Mouse (Mus musculus): ENCODE measurements around the gene Gbp5. TPM values are rescaled to one million over a fixed set of nuclear protein-coding genes. Genes with fewer than 3 reads are reported as not detected.
"Not testable (repeated sequence)": the region's sequence is repeated elsewhere in the genome, so short reads cannot be mapped to it uniquely, and the experiment has no call there.

Gbp5 gene
- polyA plus RNA-seq, 1 experiment from 2014 or later: 0.13 TPM

DNA sequence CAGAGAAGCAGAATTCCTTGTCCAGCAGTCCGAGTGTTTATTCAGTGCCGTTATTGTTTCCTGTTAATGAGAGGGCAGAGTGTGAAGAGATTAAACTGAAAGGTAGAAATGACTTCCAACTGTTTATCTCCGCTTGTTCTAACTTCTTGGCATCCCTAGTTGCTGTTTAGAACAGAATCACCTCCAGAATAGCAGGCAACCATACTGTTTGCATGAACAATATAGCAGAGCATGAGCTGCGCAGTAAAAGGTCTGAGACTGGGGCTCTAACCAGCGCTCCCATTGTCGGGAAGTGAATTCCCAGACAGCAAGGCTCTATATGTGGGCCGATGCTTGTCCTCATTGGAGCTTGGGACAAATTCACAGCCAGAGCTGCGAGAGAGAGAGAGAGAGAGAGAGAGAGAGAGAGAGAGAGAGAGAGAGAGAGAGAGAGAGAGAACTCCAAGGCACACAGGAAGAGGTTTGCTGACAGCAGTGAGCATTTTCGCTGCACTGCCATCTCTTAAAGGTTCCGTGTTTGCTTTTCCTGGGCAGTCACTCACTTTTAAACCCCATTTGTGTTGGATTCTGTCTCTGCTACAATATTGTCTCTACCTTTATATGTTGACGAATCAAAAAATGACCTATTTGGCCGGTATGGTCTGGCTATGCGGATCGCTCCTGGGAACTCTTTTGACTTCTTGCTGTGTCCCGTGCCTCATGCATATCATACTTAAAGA lies 3.5 kb downstream of the Gbp5 start:
- Histone ChIP-seq H3K4me2 (peak overlapping the region; percentile 42), H3K4me1 (0 out of 2 replicates have a peak, but pooled peaks cover 4% of the 10 kb centered on the region), H3K4me3 (replicated peaks) (peak overlapping the region; percentile 14; the same call in 1 of the 2 replicates), H3K36me3 (no peaks in the 10 kb centered on the region), H3K27ac (no peak overlapping the region), H3K27me3 (replicated peaks) (no peaks in the 10 kb centered on the region), H3K9ac (no peak overlapping the region), H3K9me3 (no peaks in the 10 kb centered on the region)
- 52% methylated on average over 15 of the region's 15 CpGs for WGBS
- ATAC-seq (ENCODE audit: insufficient read depth, low FRiP score, low read depth): no peak

- no peak overlapping the region for H3K9ac ChIP-seq
- H3K9me3 ChIP-seq: no peaks in the 10 kb centered on the region
- no peak overlapping the region for H3K4me2 ChIP-seq
- H3K27me3 ChIP-seq (replicated peaks): no peaks in the 10 kb centered on the region
- H3K4me3 ChIP-seq (replicated peaks): no peak overlapping the region
- H3K4me1 ChIP-seq: 0 out of 2 replicates have a peak, but pooled peaks cover 4% of the 10 kb centered on the region
- H3K36me3 ChIP-seq: no peaks in the 10 kb centered on the region
- ATAC-seq (ENCODE audit: insufficient read depth, low FRiP score, low read depth): no peak
- no peak overlapping the region for H3K27ac ChIP-seq
- WGBS: 77% methylated on average over 5 of the region's 5 CpGs
These were observed 5.2 kb downstream of the Gbp5 start for GRCm38 (mm10) chr3:142498941-142499340.

GRCm38 (mm10) chr3:142528116-142528515 lies 34.3 kb downstream of the Gbp5 start:
- no peaks in the 10 kb centered on the region for H3K27me3 ChIP-seq (replicated peaks)
- H3K36me3 ChIP-seq: no peaks in the 10 kb centered on the region
- H3K9ac ChIP-seq: no peak overlapping the region
- H3K27ac ChIP-seq: no peak overlapping the region
- no peaks in the 10 kb centered on the region for H3K4me1 ChIP-seq
- 88% methylated on average over 3 of the region's 3 CpGs for WGBS
- no peaks in the 10 kb centered on the region for H3K9me3 ChIP-seq
- H3K4me3 ChIP-seq (replicated peaks): no peak overlapping the region
- no peak for ATAC-seq (ENCODE audit: insufficient read depth, low FRiP score, low read depth)
- H3K4me2 ChIP-seq: no peak overlapping the region

GRCm38 (mm10) chr3:142529597-142529996 lies 35.8 kb downstream of the Gbp5 start:
- 34% methylated on average over 2 of the region's 2 CpGs for WGBS
- no peaks in the 10 kb centered on the region for H3K9me3 ChIP-seq
- no peaks in the 10 kb centered on the region for H3K4me1 ChIP-seq
- no peak overlapping the region for H3K9ac ChIP-seq
- peak overlapping the region; percentile 96 for H3K4me2 ChIP-seq
- ATAC-seq (ENCODE audit: insufficient read depth, low FRiP score, low read depth): no peak
- H3K36me3 ChIP-seq: no peaks in the 10 kb centered on the region
- peak overlapping the region; percentile 61 for H3K4me3 ChIP-seq (replicated peaks)
- H3K27ac ChIP-seq: peak overlapping the region; percentile 53; the same call in 1 of the 2 replicates
- H3K27me3 ChIP-seq (replicated peaks): no peaks in the 10 kb centered on the region

- Histone ChIP-seq H3K36me3 (no peaks in the 10 kb centered on the region), H3K27ac (peak within 1 kb of the TSS; percentile 53), H3K4me1 (no peaks in the 10 kb centered on the region), H3K9me3 (no peaks in the 10 kb centered on the region), H3K4me2 (peak within 1 kb of the TSS; percentile 96), H3K27me3 (replicated peaks) (no peaks in the 10 kb centered on the region), H3K4me3 (replicated peaks) (peak within 1 kb of the TSS; percentile 61), H3K9ac (peak within 1 kb of the TSS; percentile 20; the same call in 1 of the 2 replicates)
- 1% methylated on average over 30 of the region's 30 CpGs for WGBS
- ATAC-seq (ENCODE audit: insufficient read depth, low FRiP score, low read depth): peak; percentile 81; the same call in 1 of the 2 replicates
These were observed 36.5 kb downstream of the Gbp5 start, which contains the start of gene Gbp7 for GRCm38 (mm10) chr3:142530087-142530953. Gene Gbp7 (plus strand): TSS chr3:142530342.

DNA sequence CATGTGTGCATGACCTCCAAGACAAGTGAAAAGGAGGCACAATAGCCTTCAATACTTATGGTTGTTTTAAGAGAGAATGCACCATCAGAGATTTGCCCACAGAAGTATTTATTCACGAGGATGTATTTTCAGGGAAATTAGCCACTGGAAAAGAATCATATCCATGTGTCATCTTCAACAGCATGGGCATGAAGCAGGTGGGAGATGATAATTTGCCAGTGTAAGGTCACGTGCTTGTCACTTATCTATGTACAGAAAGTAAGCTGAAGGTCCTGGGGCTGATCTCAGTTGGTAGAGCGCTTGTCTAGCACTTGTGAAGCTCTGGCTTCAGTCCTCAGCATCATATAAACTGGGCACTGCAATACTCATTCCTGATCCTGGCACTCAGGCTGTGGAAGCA lies 37.8 kb downstream of the Gbp5 start:
- no peaks in the 10 kb centered on the region for H3K27me3 ChIP-seq (replicated peaks)
- H3K9ac ChIP-seq: no peak overlapping the region
- H3K4me1 ChIP-seq: no peaks in the 10 kb centered on the region
- H3K4me3 ChIP-seq (replicated peaks): no peak overlapping the region
- H3K4me2 ChIP-seq: no peak overlapping the region
- no peaks in the 10 kb centered on the region for H3K9me3 ChIP-seq
- ATAC-seq (ENCODE audit: insufficient read depth, low FRiP score, low read depth): no peak
- WGBS: 90% methylated on average over 3 of the region's 3 CpGs
- H3K36me3 ChIP-seq: no peaks in the 10 kb centered on the region
- H3K27ac ChIP-seq: no peak overlapping the region

- Histone ChIP-seq H3K4me2 (no peak overlapping the region), H3K27me3 (replicated peaks) (no peaks in the 10 kb centered on the region), H3K36me3 (no peaks in the 10 kb centered on the region), H3K27ac (no peak overlapping the region), H3K4me1 (no peaks in the 10 kb centered on the region), H3K4me3 (replicated peaks) (no peak overlapping the region), H3K9me3 (no peaks in the 10 kb centered on the region), H3K9ac (no peak overlapping the region)
- WGBS: 90% methylated on average over 3 of the region's 3 CpGs
- no peak for ATAC-seq (ENCODE audit: insufficient read depth, low FRiP score, low read depth)
These were observed 39.4 kb downstream of the Gbp5 start for GRCm38 (mm10) chr3:142533185-142533584.

- Histone ChIP-seq H3K27me3 (replicated peaks) (no peaks in the 10 kb centered on the region), H3K9ac (no peak overlapping the region), H3K4me2 (no peak overlapping the region), H3K4me1 (no peaks in the 10 kb centered on the region), H3K36me3 (no peaks in the 10 kb centered on the region), H3K27ac (no peak overlapping the region), H3K9me3 (no peaks in the 10 kb centered on the region), H3K4me3 (replicated peaks) (no peak overlapping the region)
- WGBS: 62% methylated on average over 1 of the region's 1 CpGs
- ATAC-seq (ENCODE audit: insufficient read depth, low FRiP score, low read depth): no peak
These were observed 41.9 kb downstream of the Gbp5 start for GRCm38 (mm10) chr3:142535667-142536066.

DNA sequence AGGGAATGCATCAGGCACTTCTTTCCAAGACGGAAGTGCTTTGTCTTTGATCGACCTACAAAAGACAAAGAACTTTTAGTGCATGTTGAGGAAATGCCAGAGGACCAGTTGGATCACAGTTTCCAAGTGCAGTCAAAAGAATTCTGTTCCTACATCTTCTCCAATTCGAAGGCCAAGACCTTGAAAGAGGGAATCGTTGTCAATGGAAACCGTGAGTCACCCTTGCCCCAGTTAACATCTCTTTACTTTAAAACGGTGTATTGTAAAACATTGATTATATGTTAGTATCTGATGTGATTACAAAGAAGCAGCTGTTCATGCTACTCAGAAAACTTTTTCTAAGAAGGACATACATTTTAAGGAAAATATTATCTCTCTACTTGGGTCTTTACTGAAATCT lies 47.6 kb downstream of the Gbp5 start:
- WGBS: 81% methylated on average over 6 of the region's 6 CpGs
- Histone ChIP-seq H3K9me3 (no peaks in the 10 kb centered on the region), H3K4me1 (no peaks in the 10 kb centered on the region), H3K4me3 (replicated peaks) (no peak overlapping the region), H3K27me3 (replicated peaks) (no peaks in the 10 kb centered on the region), H3K27ac (no peak overlapping the region), H3K36me3 (no peaks in the 10 kb centered on the region), H3K9ac (no peak overlapping the region), H3K4me2 (no peak overlapping the region)
- no peak for ATAC-seq (ENCODE audit: insufficient read depth, low FRiP score, low read depth)

DNA sequence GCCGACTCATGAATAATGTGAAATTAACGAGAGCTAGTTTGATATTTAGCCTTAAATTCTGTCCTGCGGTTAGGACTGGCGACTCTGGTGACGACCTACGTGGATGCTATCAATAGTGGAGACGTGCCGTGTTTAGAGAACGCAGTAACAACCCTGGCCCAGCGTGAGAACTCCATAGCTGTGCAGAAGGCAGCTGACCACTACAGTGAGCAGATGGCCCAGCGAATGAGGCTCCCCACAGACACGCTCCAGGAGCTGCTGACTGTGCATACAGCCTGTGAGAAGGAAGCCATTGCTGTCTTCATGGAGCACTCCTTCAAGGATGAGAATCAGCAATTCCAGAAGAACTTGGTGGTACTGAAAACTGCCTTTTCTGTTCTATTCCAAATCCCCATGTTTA lies 49.0 kb downstream of the Gbp5 start:
- H3K4me2 ChIP-seq; H3K36me3 ChIP-seq; H3K9me3 ChIP-seq; H3K4me3 ChIP-seq (replicated peaks); H3K9ac ChIP-seq; ATAC-seq (ENCODE audit: insufficient read depth, low FRiP score, low read depth); H3K27ac ChIP-seq; H3K27me3 ChIP-seq (replicated peaks); H3K4me1 ChIP-seq: not testable (repeated sequence)
- WGBS: 87% methylated on average over 12 of the region's 12 CpGs

- no peaks in the 10 kb centered on the region for H3K27me3 ChIP-seq (replicated peaks)
- ATAC-seq (ENCODE audit: insufficient read depth, low FRiP score, low read depth): no peak
- 84% methylated on average over 3 of the region's 3 CpGs for WGBS
These were observed 52.9 kb downstream of the Gbp5 start for GRCm38 (mm10) chr3:142546690-142547089.

GRCm38 (mm10) chr3:142550052-142550676 lies 56.4 kb downstream of the Gbp5 start:
- H3K4me1 ChIP-seq: no peaks in the 10 kb centered on the region
- ATAC-seq (ENCODE audit: insufficient read depth, low FRiP score, low read depth): no peak
- H3K9me3 ChIP-seq: no peaks in the 10 kb centered on the region
- no peak overlapping the region for H3K4me3 ChIP-seq (replicated peaks)
- H3K27me3 ChIP-seq (replicated peaks): no peaks in the 10 kb centered on the region
- H3K27ac ChIP-seq: no peak overlapping the region
- 91% methylated on average over 3 of the region's 3 CpGs for WGBS
- no peak overlapping the region for H3K4me2 ChIP-seq
- H3K36me3 ChIP-seq: no peaks in the 10 kb centered on the region
- no peak overlapping the region for H3K9ac ChIP-seq

More at GRCm38 (mm10) chr3:142546690-142547089, 52.9 kb downstream of the Gbp5 start:
- Histone ChIP-seq H3K27ac (no peak overlapping the region), H3K4me3 (replicated peaks) (no peak overlapping the region), H3K4me1 (no peaks in the 10 kb centered on the region), H3K9ac (no peak overlapping the region), H3K4me2 (no peak overlapping the region), H3K36me3 (no peaks in the 10 kb centered on the region), H3K9me3 (no peaks in the 10 kb centered on the region)

Measured in stomach, embryonic 15.5 days (tissue).